Mouse (Mus musculus): ENCODE data around the gene Dnttip2.

Gene Dnttip2

DNA sequence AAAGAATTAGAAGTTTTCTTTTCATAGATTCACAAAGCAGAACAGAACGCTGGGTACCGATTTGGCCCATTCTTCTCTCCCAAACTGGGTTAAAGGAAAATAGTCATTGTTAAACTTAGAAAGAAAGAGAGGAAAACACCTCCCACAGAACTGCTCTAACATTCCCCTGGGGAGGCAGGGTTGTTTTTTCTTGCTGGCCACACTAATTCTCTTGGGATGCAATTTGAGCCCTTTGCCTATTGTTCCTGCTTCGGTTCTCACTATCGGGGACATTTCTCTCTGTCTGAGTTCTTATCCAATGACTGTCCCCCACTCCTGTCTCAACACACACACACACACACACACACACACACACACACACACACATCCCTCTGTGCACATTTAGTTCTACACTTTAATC is 59.3 kb downstream of the Dnttip2 start:
- no peak for DNase-seq

DNA sequence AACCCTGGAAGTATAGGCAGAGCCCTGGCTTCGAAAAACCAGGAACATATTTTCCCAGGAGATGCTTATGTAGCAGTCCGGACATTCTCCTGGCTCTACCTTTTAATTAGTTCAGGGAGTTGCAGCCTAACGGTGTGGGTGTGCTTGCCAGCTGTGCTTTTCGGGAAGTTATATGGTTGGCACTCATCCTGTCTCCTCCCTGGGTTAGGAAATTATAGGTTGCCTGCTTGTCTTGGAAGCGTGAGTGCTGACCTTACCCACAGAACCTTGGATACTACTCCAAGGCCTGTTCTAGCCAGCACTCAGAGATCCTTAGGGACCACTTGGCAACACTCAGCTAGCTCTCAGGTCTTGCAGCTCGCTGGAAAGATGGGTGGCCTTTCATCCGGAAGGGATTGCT is 59.7 kb downstream of the Dnttip2 start:
- peak in 1 of 2 experiments; percentile 40 for DNase-seq

DNA sequence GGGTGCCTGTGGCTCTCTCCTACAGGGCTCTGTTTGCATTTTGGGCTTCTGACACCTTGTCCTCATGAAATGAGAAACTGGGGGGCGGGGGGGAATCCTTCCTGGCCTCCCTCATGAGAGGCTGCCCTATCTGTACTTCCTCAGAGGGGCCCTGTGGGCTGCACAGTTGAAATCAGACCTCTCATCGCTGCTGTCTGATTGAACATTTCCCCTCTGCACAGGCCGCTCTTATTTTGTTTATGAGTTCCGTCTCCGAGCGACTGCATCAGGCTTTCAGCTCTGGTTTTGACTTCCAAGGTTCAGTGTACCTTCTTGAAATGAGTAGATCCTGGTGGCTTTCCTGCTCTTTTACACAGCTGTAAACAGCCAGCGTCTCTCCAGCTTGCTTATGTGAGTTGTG is 60.2 kb downstream of the Dnttip2 start:
- DNase-seq = no peak
